Mouse (Mus musculus) heart, adult 8-10 months (tissue): ENCODE results near the gene Zbtb16. TPM values are rescaled to one million over a fixed set of nuclear protein-coding genes. Genes with fewer than 3 reads are reported as not detected.
A peak's percentile ranks its signal among the peaks of the same experiment; 100 is the strongest.

ENCODE experiments used
- DNase-seq: peaks from one replicate; pipeline ENCODE4 v3.0.0; 2022; ENCODE audit warnings: low spot score
- total RNA-seq, 4 experiments: library from RNA; stranded (reverse); gene quantifications; 2 replicates each; pipeline ENCODE4 v1.2.4; 2022

Gene Zbtb16
- total RNA-seq, 4 experiments from 2014 or later = 105 to 204 (median 152) TPM

DNA sequence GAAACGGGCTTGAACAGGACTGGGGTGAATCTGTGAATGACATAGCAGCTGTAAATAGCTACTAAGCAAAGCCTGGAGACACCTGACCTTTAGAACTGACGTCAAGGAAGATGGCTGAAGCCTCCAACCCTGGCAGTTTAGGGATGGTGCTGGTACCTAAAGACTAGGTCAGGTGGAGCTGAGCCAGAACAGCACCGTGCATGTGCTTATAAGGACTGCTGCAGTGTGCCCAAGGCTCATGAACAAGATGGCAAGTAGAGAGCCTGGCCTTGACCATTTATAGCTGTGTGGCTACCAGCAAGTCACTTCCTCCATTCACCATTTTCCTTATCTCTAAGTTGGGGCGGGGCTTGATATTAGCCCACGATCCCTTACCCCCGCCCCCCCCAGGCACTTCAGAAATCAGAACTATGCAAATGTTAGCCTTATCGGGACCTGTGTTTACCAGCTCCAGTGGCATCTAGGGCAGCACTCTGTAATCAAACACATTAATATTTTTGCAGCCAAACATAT, 9.6 kb downstream of the Zbtb16 start:
- DNase-seq = no peak

DNA sequence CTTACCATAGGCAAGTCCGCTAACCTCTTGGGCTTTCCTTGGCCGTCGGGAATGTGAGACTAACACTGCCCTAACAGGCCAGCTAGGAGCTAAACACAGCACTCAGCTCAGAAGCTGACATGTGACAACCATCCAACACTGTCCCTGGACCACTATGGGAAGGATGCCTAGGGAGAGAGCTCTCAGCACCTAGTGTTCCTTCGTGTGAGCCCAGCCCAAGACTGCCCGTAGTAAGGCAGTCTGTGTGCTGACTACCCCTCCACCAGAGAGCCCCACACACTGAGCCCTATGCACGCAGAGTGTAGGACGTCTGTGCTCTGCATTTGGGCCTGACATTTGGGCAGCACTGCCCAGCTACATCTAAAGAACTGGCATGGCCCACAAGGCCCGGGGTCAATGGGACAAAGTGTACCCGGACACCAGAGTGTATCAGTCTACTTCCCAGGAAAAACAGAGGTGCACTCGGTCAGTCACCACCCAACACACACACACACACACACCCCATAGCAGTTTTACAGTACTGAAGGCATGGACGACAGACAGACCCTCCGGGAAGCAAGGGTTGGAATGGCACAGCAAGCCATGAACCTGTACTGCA, 11.4 kb downstream of the Zbtb16 start:
- no peak for DNase-seq

DNA sequence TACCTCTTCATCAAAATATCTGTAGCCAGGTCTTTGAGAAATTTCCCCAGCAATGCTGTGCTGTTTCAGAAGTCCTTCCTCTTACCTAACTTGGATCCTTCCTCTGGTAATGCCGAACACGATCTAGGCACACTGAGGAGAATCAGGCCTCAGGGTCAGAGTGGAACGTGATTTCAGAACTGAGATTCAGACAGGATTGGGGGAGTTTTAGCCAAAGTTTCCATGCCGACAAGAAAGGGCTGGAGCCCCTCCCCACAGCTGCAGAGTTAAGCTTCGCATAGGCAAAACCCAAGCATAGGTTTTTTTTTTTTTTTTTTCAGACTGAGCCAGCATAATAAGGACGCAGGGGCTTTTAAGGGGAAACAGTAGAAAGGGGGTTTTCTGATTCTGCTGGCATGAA, 12.2 kb downstream of the Zbtb16 start:
- DNase-seq = no peak

DNA sequence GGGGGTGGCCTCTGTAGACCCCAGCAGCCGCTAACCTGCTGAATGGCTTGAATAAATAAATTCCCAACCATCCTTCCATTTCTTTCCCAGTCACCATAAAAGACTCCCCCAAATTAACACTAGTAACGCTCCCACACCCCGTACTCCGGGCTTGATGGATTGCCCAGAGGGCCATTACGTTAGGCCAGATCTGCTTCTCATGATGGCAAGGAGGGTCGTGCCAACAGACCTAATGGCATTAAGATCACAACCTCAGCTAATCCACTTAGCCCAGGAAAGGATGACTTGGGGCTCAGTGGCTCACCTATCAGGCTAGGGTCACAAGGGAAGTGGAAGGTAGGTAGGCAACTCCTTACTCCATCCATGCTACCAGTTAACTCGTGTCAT, 12.7 kb downstream of the Zbtb16 start:
- no peak for DNase-seq

DNA sequence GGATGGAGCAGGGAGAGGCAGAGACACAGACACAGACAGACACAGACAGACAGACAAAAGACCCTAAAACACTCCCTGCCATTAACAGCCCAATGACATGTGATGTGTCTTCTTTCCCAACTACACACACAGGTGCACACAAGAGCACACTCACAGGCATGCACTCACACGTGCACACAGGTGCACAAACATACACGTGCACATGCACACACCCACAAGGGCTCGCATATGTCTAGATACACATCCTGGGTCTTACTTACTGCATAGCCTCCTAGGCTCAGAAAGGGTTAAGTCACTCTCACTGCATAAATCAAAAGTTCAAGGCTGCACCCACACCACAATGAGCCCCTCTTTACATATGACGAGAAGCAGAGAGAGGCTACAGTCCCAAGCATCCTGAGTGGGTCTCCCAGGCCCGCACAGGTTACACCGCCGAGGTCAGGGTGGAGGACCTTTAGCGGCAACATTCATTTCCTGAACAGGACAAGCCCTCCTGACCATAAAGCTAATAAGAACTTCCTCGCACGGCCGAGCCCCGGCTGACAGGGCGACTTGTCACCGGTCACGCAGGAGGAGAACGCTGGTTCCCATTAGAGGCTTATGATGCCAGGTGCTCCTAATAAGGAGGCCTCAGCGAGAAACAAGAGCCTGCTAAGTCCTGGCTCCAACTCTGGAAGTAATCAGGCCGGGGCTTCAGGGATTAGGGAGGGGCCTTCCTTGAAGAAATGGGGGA, 13.3 kb downstream of the Zbtb16 start:
- no peak for DNase-seq

DNA sequence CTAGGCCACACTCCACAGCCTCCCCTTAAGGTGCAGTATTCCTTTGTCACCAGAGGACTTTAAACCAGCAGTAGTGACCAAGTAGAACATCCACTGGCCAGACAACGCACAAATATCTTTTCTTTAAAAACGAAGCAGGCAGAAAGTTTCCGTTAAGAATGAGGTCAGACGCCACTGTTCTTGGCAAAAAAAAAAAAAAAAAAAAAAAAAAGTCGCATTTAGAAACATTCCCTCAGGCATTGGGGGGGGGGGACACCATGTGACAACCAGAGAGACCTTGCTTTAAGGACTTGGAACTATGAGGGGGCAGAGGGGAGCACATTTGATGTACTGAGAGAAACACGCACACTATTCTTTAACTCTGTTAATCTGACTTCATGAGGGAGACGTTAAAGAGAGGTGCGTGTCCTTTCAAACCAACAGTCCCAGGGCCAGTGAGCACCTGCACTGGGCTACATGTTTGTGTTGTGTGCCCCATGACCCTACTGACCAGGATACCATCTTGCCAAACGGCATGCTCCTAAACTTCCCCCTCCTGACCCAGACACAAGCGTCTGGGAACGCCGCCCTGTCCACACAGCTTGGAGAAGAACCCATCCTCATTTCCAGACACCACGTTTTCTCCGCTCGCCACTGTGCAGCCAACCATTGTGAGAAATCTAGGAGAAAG, 14.0 kb downstream of the Zbtb16 start:
- no peak for DNase-seq

DNA sequence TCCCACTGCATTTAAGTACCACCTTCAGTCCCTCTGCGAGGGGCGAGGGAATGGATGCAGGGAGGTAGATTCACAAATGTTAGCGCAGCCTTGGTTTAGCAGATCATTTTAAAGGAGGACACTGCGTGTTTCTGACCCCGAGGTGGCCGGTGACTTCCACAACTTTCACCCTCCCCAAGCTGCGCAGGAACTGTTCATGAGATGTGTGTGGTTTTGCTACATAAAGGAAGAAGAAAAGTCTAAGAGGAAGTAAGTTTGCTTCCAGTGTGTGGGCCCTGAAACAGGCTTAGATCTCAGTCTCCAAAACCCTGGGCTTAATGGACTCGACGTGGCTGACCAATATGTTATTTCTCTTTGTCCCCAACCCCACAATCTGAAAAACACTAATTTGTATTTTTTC, 14.6 kb downstream of the Zbtb16 start:
- no peak for DNase-seq

DNA sequence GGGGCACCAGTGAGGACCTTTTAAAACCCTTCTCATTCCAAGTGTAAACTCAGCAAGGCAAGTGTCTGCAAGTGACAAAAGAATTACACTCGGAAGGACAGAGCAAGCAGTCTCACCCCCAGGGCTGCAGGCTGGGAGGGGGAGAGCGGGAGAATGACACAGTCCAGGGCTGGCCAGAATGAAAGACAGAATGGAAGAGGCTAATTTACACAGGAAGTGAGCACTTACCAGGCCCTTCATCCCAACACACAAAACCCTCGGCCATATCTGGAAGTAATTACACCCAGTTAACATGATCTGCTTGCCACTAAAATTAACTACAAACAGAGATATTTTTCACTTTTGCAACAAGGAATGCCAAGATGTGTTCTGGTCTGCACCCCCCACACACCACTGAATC, 15.2 kb downstream of the Zbtb16 start:
- DNase-seq = no peak

DNA sequence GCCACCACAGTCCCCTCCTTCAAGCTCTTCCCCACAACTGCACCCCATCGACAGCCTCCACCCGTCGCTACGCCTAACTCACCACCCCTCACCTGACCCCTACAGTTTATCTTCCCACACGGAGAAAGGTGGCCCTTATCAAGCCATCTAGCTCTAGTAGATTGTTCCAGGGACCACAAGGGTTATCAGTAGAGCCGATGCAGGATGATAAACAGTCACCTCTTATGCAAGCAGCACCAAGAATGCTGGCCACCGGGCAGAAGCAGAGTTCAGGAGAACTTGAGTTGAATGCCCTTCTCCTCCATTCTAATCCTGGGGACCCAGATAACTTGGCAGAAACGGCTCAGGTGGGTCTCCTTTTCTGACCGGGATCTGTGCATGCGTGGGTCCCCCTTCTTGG, 16.3 kb downstream of the Zbtb16 start:
- no peak for DNase-seq

DNA sequence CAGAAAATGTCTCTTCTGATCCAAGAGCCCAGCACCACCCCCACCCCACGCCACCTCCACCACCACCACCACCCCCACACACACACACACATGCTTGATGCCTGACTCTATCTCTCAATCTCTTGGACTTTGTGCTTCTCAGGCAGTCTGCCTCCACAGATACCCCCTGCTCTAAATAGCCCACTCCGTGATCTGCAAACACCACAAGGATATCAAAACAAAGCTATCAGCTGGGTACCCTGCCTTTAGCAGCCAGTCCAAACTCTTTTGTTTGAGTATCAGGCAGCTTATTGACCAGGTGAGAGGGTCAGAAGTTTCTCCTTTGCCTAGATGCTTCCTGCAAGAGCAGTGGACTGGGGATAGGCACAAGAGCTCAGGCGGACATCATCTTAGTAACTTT, 16.9 kb downstream of the Zbtb16 start:
- no peak for DNase-seq

DNA sequence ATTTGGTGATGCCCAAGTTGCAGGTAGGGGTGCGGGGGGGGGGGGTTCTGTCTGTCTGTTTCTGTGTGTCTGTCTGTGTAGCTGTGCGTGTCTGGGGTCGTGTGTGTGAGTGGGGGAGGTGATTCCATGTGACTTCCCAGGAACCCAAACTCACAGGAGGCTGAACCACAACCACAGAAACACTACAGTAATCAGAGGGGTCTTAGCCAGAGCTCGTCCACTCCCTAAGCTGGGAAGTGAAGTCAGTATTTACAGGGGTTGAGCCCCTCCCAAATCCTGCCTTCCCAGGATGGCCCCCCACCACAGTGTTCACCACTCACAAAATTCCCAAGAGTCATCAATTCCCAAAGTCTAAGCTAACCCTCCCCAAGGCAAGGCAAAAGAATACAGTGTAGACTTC, 18.1 kb downstream of the Zbtb16 start:
- no peak for DNase-seq

DNA sequence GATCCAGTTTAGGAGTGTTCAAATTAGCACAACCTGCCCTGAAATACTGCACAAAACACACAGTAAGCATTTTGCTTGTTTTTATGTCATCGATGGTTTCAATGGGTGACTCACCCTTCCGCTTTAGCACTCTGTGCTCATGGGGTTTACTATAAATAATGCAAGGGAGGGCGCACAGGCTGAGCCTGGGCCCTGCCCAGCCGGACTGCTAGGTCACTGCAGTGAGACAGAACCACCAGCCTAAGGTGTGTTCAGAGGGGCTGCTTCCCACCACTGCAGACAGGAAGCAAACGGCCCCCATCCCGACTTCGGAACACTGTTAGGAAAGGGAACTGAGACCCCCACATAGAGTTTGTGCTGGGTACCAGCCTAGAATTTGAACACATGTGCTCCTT, 18.6 kb downstream of the Zbtb16 start:
- peak; percentile 77 for DNase-seq

DNA sequence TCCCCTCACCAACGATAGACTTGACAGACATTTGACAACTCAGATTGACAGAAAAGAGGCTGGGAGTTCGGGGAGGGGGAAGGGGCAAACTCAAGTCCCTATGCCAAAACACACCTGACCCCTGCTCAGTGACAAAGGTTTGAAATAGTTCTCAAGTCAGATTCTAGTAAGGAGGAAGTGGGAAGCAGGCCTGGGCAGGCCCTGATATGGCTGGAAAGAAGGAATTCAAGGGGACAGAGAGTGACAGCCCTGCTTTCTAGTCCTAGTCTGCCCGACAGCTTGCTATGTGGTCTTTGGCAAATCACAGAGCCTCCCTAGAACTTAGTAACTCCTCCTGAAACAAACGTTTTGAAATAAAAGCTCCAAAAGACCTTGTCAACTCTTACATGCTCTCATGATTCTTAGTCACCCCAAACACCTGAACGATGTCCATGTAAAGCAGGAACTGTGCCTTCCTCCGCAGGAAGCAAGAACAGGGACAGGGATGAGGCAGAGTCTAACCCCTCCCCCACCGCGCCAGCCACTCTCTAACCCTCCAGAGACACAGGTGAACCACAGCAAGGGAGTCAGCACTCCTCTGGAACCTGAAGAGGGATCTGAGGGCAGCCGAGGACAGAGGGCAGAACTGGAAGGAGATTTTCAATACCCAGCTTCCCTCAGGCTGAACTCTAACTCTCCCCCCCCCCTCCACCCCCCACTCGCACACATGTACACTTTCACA, 19.2 kb downstream of the Zbtb16 start:
- no peak for DNase-seq

DNA sequence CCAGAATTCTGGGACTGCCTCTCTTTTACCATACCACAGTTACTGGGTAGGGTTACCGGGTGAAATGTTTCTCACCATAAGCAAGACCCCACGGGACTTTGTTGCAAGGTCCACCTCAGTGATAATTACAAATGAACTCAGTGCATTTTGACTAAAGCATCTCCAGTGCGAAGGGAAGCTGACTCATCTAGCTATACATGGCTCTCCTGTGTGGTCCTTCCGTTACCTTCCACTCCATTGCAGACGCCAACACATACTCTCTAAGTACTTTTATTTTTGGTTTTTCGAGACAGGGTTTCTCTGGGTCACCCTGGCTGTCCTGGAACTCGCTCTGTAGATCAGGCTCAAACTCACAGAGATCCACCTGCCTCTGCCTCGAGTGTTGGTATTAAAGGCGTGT, 19.9 kb downstream of the Zbtb16 start:
- no peak for DNase-seq

DNA sequence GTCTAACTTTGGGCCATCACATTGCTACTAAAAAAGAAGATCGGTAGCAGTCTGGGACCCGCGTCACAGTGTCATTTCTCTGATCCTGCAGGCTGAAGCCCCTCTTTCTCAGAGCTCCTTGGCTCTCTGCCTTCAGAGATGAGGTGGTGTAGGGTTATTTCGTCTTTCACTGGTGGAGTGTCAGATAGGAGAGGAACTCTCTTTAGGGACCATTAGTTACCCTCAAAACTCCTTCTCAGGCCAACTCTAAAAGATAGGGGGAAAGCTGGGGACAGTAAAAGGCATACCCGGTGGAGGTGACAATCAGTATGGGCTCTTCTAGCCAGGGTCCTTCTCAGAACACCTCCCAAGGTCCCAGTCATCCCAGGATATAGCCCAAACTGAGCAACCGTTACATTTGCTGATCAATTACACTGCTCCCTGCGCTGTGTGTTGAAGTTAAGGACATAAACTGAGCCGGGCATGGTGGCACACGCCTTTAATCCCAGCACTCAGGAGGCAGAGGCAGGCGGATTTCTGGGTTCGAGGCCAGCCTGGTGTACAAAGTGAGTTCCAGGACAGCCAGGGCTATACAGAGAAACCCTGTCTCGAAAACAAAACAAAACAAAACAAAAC, 21.0 kb downstream of the Zbtb16 start:
- DNase-seq = no peak

DNA sequence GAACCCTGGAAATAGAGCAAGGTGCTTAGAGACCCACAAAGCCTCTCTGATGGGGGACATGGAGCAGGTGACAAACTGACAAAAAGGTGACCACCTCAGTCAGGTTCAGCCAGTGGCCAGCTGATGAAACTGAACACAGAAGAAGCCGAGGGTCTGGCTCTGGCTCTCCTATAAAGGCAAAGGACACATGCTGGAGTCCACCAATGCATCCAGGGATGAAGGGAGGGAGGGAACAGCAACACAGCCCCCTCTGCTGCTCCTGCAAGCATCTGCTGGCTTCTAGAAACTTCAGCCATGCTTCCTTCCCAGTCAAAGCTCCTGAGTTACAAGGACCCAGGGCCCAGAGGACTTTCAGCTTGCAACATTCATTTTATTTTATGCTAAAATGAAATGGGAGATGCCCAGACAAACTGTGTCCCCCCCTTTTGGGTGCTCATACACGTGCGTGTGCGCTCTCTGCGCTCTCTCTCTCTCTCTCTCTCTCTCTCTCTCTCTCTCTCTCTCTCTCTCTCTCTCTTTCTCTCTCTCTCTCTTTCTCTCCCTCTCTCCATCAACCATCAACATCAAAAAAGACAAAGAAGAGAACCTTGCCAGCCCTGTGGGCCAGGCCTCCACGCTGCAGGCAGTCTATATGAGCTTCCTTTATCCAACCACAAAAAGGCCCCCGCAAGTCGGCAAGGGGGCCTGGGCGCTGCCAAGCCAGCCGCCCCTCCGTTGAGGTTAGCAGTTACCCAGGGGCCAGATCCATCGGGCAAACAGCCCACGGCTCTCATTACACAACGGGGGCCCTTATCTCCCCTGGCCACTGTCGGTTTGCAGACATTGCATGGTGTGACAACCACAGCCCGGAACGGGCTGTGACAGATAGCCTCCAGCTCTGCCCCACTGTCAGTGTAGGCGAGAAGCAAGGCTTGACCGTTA, 21.8 kb downstream of the Zbtb16 start:
- no peak for DNase-seq

DNA sequence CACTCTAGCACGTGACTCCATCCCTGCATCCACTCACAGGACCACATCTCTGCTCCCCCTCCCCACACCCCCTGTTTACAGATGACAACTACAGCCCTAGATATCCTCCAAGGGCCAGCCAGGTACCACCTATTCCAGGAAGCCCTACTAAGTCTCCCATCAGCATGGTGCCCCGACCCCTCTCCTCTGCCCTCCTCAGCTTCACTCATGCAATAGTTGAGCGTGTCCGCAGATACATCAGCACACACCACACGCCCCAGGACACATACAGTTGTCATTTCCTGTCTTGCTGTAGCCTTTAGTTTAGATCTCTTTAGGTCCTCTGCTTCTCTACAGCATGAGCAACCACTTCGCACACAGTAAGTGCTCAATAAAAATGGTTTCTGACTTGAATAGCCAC, 23.7 kb downstream of the Zbtb16 start:
- DNase-seq = no peak

DNA sequence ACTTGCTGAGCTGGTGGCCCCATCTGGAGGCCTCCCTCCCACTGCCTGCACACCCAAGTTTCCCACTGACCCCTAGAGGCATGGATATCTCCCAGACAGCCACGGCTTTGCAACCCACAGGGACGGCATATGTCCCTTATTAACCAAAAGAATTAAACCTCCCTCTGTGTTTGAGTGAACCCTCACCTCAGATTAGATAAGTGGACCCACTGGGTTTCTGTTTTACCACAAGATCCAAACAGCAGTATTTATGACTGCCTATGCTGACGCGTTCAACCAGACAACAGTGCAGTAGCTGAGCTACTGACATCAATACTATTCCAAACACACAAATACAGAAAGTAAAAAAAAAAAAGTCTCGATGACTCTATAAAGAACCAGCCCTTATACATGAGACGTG, 29.4 kb downstream of the Zbtb16 start:
- no peak for DNase-seq

DNA sequence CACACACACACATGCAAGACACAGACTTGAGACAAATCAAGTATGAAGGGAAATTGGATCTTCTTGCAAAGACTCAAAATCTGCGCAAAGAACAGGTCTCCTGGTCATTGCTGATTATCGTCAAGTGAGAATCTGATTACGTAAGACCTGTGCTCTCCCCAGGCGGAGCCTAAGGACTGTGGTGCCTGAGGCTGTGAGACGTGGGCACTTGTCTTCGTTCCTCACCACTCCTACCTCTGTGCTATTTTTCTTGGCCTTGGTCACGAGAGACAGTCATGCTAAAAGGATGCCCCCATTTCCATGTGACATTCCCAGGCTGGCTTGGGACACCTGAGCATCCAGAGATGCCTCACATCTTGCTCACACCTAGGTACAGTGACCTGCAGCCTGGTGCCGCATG, 30.2 kb downstream of the Zbtb16 start:
- no peak for DNase-seq

DNA sequence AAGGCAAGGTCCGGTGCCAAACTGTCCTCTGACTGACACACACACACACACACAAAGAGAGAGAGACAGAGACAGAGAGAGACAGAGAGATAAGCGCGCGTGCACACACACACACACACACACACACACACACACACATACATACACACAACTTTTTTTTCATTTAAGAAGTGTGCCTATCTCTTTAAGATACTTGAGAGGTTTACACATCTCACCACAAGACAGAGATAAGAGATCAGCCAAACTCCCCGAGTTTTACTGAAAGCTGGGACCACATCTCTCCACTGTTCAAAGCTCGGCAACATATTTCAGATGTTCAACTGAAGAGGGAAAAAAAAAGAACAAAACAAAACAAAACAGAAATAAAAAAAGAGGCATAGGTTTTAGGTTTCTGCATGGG, 31.5 kb downstream of the Zbtb16 start:
- no peak for DNase-seq
